Mouse (Mus musculus): ENCODE results near the gene Tigit. TPM values are rescaled to one million over a fixed set of nuclear protein-coding genes. Genes with fewer than 3 reads are reported as not detected.

Tigit gene
- polyA plus RNA-seq, 2 experiments: not detected

- Histone ChIP-seq H3K27ac (no peak overlapping the region), H3K4me3 (ENCODE audit: insufficient read depth in 1 of 2, low read depth in 2 of 2, low read length in 2 of 2) (no peak overlapping the region), H3K9ac (replicated peaks) (no peak overlapping the region), H3K4me2 (ENCODE audit: low read depth) (no peak overlapping the region), H3K36me3 (replicated peaks; ENCODE audit: control insufficient read depth, insufficient read depth, low read depth) (no peaks in the 10 kb centered on the region), H3K4me1 (replicated peaks; ENCODE audit: control insufficient read depth in 2 of 2, insufficient read depth in 2 of 2, low read length in 1 of 2) (no peaks in the 10 kb centered on the region; a peak in 1 of 4 replicates), H3K9me3 (ENCODE audit: control insufficient read depth, low read length) (no peaks in the 10 kb centered on the region), H3K27me3 (ENCODE audit: control insufficient read depth, insufficient read depth, low read length) (no peaks in the 10 kb centered on the region)
- TF ChIP-seq EP300 (IDR thresholded peaks at IDR 0.05; ENCODE audit: low read depth) (no peak), CTCF (IDR thresholded peaks at IDR 0.05; ENCODE audit: low read depth) (no peak)
- DNase-seq (ENCODE audit: low read depth in 3 of 3, low spot score in 3 of 3) (no peak), ATAC-seq (ENCODE audit: insufficient read depth) (no peak)
- 32% methylated on average over 4 of the region's 4 CpGs for WGBS (ENCODE audit: insufficient replicate concordance)
These were observed 39.1 kb downstream of the Tigit start for GRCm38 (mm10) chr16:43624876-43625275.

- Histone ChIP-seq H3K4me2 (ENCODE audit: low read depth) (no peak overlapping the region), H3K4me3 (ENCODE audit: insufficient read depth in 1 of 2, low read depth in 2 of 2, low read length in 2 of 2) (no peak overlapping the region), H3K9ac (replicated peaks) (no peak overlapping the region), H3K9me3 (ENCODE audit: control insufficient read depth, low read length) (no peaks in the 10 kb centered on the region), H3K27ac (no peak overlapping the region), H3K36me3 (replicated peaks; ENCODE audit: control insufficient read depth, insufficient read depth, low read depth) (no peaks in the 10 kb centered on the region), H3K4me1 (replicated peaks; ENCODE audit: control insufficient read depth in 2 of 2, insufficient read depth in 2 of 2, low read length in 1 of 2) (no peaks in the 10 kb centered on the region; a peak in 1 of 4 replicates), H3K27me3 (ENCODE audit: control insufficient read depth, insufficient read depth, low read length) (no peaks in the 10 kb centered on the region)
- DNase-seq (ENCODE audit: low read depth in 3 of 3, low spot score in 3 of 3) (no peak), ATAC-seq (ENCODE audit: insufficient read depth) (no peak)
- 64% methylated on average over 5 of the region's 5 CpGs for WGBS (ENCODE audit: insufficient replicate concordance)
- TF ChIP-seq EP300 (IDR thresholded peaks at IDR 0.05; ENCODE audit: low read depth) (no peak), CTCF (IDR thresholded peaks at IDR 0.05; ENCODE audit: low read depth) (no peak)
These were observed 40.5 kb downstream of the Tigit start for GRCm38 (mm10) chr16:43623315-43624000.

GRCm38 (mm10) chr16:43620359-43620758, 43.6 kb downstream of the Tigit start:
- WGBS (ENCODE audit: insufficient replicate concordance): 24% methylated on average over 2 of the region's 2 CpGs
- H3K9ac ChIP-seq (replicated peaks): no peak overlapping the region
- no peaks in the 10 kb centered on the region for H3K9me3 ChIP-seq (ENCODE audit: control insufficient read depth, low read length)
- H3K27me3 ChIP-seq (ENCODE audit: control insufficient read depth, insufficient read depth, low read length): no peaks in the 10 kb centered on the region
- ATAC-seq (ENCODE audit: insufficient read depth) (no peak), DNase-seq (ENCODE audit: low read depth in 3 of 3, low spot score in 3 of 3) (no peak)
- no peak overlapping the region for H3K4me3 ChIP-seq (ENCODE audit: insufficient read depth in 1 of 2, low read depth in 2 of 2, low read length in 2 of 2)
- no peaks in the 10 kb centered on the region for H3K36me3 ChIP-seq (replicated peaks; ENCODE audit: control insufficient read depth, insufficient read depth, low read depth)
- no peak overlapping the region for H3K4me2 ChIP-seq (ENCODE audit: low read depth)
- no peaks in the 10 kb centered on the region; a peak in 1 of 4 replicates for H3K4me1 ChIP-seq (replicated peaks; ENCODE audit: control insufficient read depth in 2 of 2, insufficient read depth in 2 of 2, low read length in 1 of 2)
- H3K27ac ChIP-seq: no peak overlapping the region
- TF ChIP-seq EP300 (IDR thresholded peaks at IDR 0.05; ENCODE audit: low read depth): no peak
- no peak for TF ChIP-seq CTCF (IDR thresholded peaks at IDR 0.05; ENCODE audit: low read depth)

GRCm38 (mm10) chr16:43619277-43619676, 44.7 kb downstream of the Tigit start:
- 49% methylated on average over 6 of the region's 6 CpGs for WGBS (ENCODE audit: insufficient replicate concordance)
- no peak for DNase-seq (ENCODE audit: low read depth in 3 of 3, low spot score in 3 of 3)
- H3K4me2 ChIP-seq (ENCODE audit: low read depth): no peak overlapping the region
- no peaks in the 10 kb centered on the region for H3K27me3 ChIP-seq (ENCODE audit: control insufficient read depth, insufficient read depth, low read length)
- ATAC-seq (ENCODE audit: insufficient read depth): no peak
- no peak overlapping the region for H3K27ac ChIP-seq
- H3K36me3 ChIP-seq (replicated peaks; ENCODE audit: control insufficient read depth, insufficient read depth, low read depth): no peaks in the 10 kb centered on the region
- no peaks in the 10 kb centered on the region for H3K4me1 ChIP-seq (replicated peaks; ENCODE audit: control insufficient read depth in 2 of 2, insufficient read depth in 2 of 2, low read length in 1 of 2)
- TF ChIP-seq CTCF (IDR thresholded peaks at IDR 0.05; ENCODE audit: low read depth) (no peak), EP300 (IDR thresholded peaks at IDR 0.05; ENCODE audit: low read depth) (no peak)
- H3K9ac ChIP-seq (replicated peaks): no peak overlapping the region
- H3K4me3 ChIP-seq (ENCODE audit: insufficient read depth in 1 of 2, low read depth in 2 of 2, low read length in 2 of 2): no peak overlapping the region
- no peaks in the 10 kb centered on the region for H3K9me3 ChIP-seq (ENCODE audit: control insufficient read depth, low read length)

- no peaks in the 10 kb centered on the region for H3K36me3 ChIP-seq (replicated peaks; ENCODE audit: control insufficient read depth, insufficient read depth, low read depth)
- H3K27me3 ChIP-seq (ENCODE audit: control insufficient read depth, insufficient read depth, low read length): no peaks in the 10 kb centered on the region
- H3K4me2 ChIP-seq (ENCODE audit: low read depth): no peak overlapping the region
- DNase-seq (ENCODE audit: low read depth in 3 of 3, low spot score in 3 of 3) (no peak), ATAC-seq (ENCODE audit: insufficient read depth) (no peak)
- WGBS (ENCODE audit: insufficient replicate concordance): 80% methylated on average over 23 of the region's 23 CpGs
- no peaks in the 10 kb centered on the region for H3K4me1 ChIP-seq (replicated peaks; ENCODE audit: control insufficient read depth in 2 of 2, insufficient read depth in 2 of 2, low read length in 1 of 2)
- TF ChIP-seq EP300 (IDR thresholded peaks at IDR 0.05; ENCODE audit: low read depth) (no peak), CTCF (IDR thresholded peaks at IDR 0.05; ENCODE audit: low read depth) (no peak)
- no peaks in the 10 kb centered on the region for H3K9me3 ChIP-seq (ENCODE audit: control insufficient read depth, low read length)
- H3K27ac ChIP-seq: no peak overlapping the region
- no peak overlapping the region for H3K4me3 ChIP-seq (ENCODE audit: insufficient read depth in 1 of 2, low read depth in 2 of 2, low read length in 2 of 2)
- H3K9ac ChIP-seq (replicated peaks): no peak overlapping the region
These were observed 45.7 kb downstream of the Tigit start for GRCm38 (mm10) chr16:43618286-43618685.

All from liver, embryonic 14.5 days (tissue).